Mouse (Mus musculus): ENCODE measurements around the gene Arhgap24.
A peak's percentile ranks its signal among the peaks of the same experiment; 100 is the strongest.
"Not testable (repeated sequence)": the region's sequence is repeated elsewhere in the genome, so short reads cannot be mapped to it uniquely, and the experiment has no call there.

The Arhgap24 gene

GRCm38 (mm10) chr5:102807518-102807917 lies 326.3 kb downstream of the Arhgap24 start:
- no peak for DNase-seq (ENCODE audit: low spot score)

GRCm38 (mm10) chr5:102810366-102810957 lies 329.3 kb downstream of the Arhgap24 start:
- DNase-seq (ENCODE audit: low spot score): no peak

- no peak for DNase-seq (ENCODE audit: low spot score)
These were observed 332.1 kb downstream of the Arhgap24 start for GRCm38 (mm10) chr5:102813271-102813670.

- peak; percentile 65 for DNase-seq (ENCODE audit: low spot score)
These were observed 336.4 kb downstream of the Arhgap24 start for GRCm38 (mm10) chr5:102817641-102818040.

GRCm38 (mm10) chr5:102825538-102825937 lies 344.3 kb downstream of the Arhgap24 start:
- DNase-seq (ENCODE audit: low spot score): no peak

GRCm38 (mm10) chr5:102839071-102839470 lies 357.9 kb downstream of the Arhgap24 start:
- no peak for DNase-seq (ENCODE audit: low spot score)

GRCm38 (mm10) chr5:102843934-102844709 lies 362.9 kb downstream of the Arhgap24 start:
- peak; percentile 80 for DNase-seq (ENCODE audit: low spot score)

- peak; percentile 78 for DNase-seq (ENCODE audit: low spot score)
These were observed 363.8 kb downstream of the Arhgap24 start for GRCm38 (mm10) chr5:102844731-102845598.

GRCm38 (mm10) chr5:102845800-102846199 lies 364.6 kb downstream of the Arhgap24 start:
- DNase-seq (ENCODE audit: low spot score): peak; percentile 16

- no peak for DNase-seq (ENCODE audit: low spot score)
These were observed 366.7 kb downstream of the Arhgap24 start for GRCm38 (mm10) chr5:102847859-102848258.

- DNase-seq (ENCODE audit: low spot score): no peak
These were observed 370.6 kb downstream of the Arhgap24 start for GRCm38 (mm10) chr5:102851761-102852160.

GRCm38 (mm10) chr5:102853750-102854149 lies 372.6 kb downstream of the Arhgap24 start:
- no peak for DNase-seq (ENCODE audit: low spot score)

GRCm38 (mm10) chr5:102855805-102856204 lies 374.6 kb downstream of the Arhgap24 start:
- peak; percentile 21 for DNase-seq (ENCODE audit: low spot score)

GRCm38 (mm10) chr5:102858047-102858446 lies 376.9 kb downstream of the Arhgap24 start:
- no peak for DNase-seq (ENCODE audit: low spot score)

- no peak for DNase-seq (ENCODE audit: low spot score)
These were observed 378.6 kb downstream of the Arhgap24 start for GRCm38 (mm10) chr5:102859749-102860148.

GRCm38 (mm10) chr5:102868196-102868595 lies 387.0 kb downstream of the Arhgap24 start:
- DNase-seq (ENCODE audit: low spot score): no peak

- DNase-seq (ENCODE audit: low spot score): not testable (repeated sequence)
These were observed 391.8 kb downstream of the Arhgap24 start for GRCm38 (mm10) chr5:102872996-102873395.

GRCm38 (mm10) chr5:102874605-102875298 lies 393.6 kb downstream of the Arhgap24 start:
- peak; percentile 59 for DNase-seq (ENCODE audit: low spot score)

- no peak for DNase-seq (ENCODE audit: low spot score)
These were observed 394.4 kb downstream of the Arhgap24 start for GRCm38 (mm10) chr5:102875628-102876027.

GRCm38 (mm10) chr5:102888482-102889162 lies 407.4 kb downstream of the Arhgap24 start:
- no peak for DNase-seq (ENCODE audit: low spot score)

- DNase-seq (ENCODE audit: low spot score): no peak
These were observed 407.9 kb downstream of the Arhgap24 start for GRCm38 (mm10) chr5:102889163-102889488.

Measured in yolk sac, embryonic 10.5 days (tissue).